In the genomic region with DNA sequence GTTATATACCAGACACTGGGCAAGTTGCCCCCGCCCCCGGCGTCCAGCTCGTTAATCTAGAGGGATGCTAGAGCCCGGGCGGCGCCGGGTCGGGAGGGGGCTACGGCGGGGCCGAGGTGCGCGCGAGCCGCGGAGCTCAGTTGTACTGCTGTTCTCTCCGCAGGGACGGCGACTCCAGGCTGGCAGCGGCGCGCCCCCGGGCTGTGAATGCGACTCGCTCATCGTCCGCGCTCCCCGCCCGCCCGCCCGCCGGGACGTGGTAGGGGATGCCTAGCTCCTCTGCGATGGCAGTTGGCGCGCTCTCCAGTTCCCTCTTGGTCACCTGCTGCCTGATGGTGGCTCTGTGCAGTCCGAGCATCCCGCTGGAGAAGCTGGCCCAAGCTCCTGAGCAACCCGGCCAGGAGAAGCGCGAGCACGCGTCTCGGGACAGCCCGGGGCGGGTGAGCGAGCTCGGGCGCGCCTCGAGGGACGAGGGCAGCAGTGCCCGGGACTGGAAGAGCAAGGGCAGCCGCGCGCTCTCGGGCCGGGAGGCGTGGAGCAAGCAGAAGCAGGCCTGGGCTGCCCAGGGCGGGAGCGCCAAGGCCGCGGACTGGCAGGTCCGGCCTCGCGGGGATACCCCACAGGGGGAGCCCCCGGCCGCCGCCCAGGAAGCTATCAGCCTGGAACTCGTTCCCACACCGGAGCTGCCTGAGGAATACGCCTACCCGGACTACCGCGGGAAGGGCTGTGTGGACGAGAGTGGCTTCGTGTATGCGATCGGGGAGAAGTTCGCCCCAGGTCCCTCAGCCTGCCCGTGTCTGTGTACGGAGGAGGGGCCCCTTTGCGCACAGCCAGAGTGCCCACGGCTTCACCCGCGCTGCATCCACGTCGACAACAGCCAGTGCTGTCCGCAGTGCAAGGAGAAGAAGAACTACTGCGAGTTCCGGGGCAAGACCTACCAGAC, we compare ENCODE assay signal across 8 mouse cellular contexts. TPM values are rescaled to one million over a fixed set of nuclear protein-coding genes. Genes with fewer than 3 reads are reported as not detected.
DNase-seq lines count a peak whose midpoint lies in the region; ATAC-seq and TF ChIP-seq lines count a peak whose summit lies in the region.

No protein-coding gene starts in this region.

- H3K4me2 ChIP-seq in heart, embryonic 16.5 days (ENCODE audit: low read depth, low read length): peak overlapping the region; percentile 80
- H3K4me2 ChIP-seq in forebrain, embryonic 14.5 days (ENCODE audit: low read length): peak overlapping the region; percentile 94
- peak overlapping the region; percentile 96 for H3K4me2 ChIP-seq in neural tube, embryonic 11.5 days (ENCODE audit: low read depth)

- peaks cover 51% of the 10 kb centered on the region for H3K27me3 ChIP-seq in heart, embryonic 16.5 days (ENCODE audit: control insufficient read depth, insufficient read depth, low read length)
- peaks cover 47% of the 10 kb centered on the region for H3K27me3 ChIP-seq in forebrain, embryonic 14.5 days (replicated peaks; ENCODE audit: control insufficient read depth, insufficient read depth, low read length)
- H3K27me3 ChIP-seq in neural tube, embryonic 11.5 days (ENCODE audit: control insufficient read depth, insufficient read depth, low read length): peaks cover 42% of the 10 kb centered on the region

- no peak for DNase-seq in heart, postnatal 4 days
- DNase-seq in brain, embryonic 14.5 days (ENCODE audit: low read depth): peak; percentile 68
- DNase-seq in forebrain, embryonic 14.5 days (ENCODE audit: low spot score): peak; percentile 52
- peak; percentile 14 to 40 for DNase-seq in left cerebral cortex, postnatal 14 days (ENCODE audit: low spot score in 2 of 2)
- peak; percentile 58 for DNase-seq in neural tube, embryonic 11.5 days (ENCODE audit: low spot score)
- DNase-seq in MN1 (ENCODE audit: low spot score): no peak

- no peak overlapping the region for H3K27ac ChIP-seq in heart, embryonic 16.5 days (ENCODE audit: low read length)
- no peak overlapping the region for H3K27ac ChIP-seq in forebrain, embryonic 14.5 days (ENCODE audit: low read depth, low read length)
- no peak overlapping the region for H3K27ac ChIP-seq in neural tube, embryonic 11.5 days (ENCODE audit: low read depth, low read length)

- intact Hi-C loops in left cerebral cortex, postnatal 14 days (cut with DNase I): no loop called here

- WGBS in heart, embryonic 16.5 days: under 1% methylated on average over 85 of the region's 93 CpGs
- under 1% methylated on average over 78 of the region's 93 CpGs for WGBS in forebrain, embryonic 14.5 days
- under 1% methylated on average over 93 of the region's 93 CpGs for WGBS in neural tube, embryonic 11.5 days

- H3K36me3 ChIP-seq in heart, embryonic 16.5 days (ENCODE audit: control insufficient read depth, insufficient read depth): no peaks in the 10 kb centered on the region
- H3K36me3 ChIP-seq in forebrain, embryonic 14.5 days (ENCODE audit: control insufficient read depth, insufficient read depth, low read length): no peaks in the 10 kb centered on the region
- H3K36me3 ChIP-seq in neural tube, embryonic 11.5 days (ENCODE audit: control insufficient read depth, insufficient read depth, low read length): no peaks in the 10 kb centered on the region

- ATAC-seq in heart, embryonic 16.5 days (replicated peaks; ENCODE audit: extremely low read depth, insufficient read depth, low FRiP score): peak; percentile 52
- ATAC-seq in forebrain, embryonic 14.5 days: peak; percentile 54
- ATAC-seq in neural tube, embryonic 11.5 days (ENCODE audit: insufficient read depth, low FRiP score, low TSS enrichment): peak; percentile 78
- no peak for ATAC-seq in CD4-positive, CD25-positive, alpha-beta regulatory T cell, adult 4 months

- H3K9me3 ChIP-seq in heart, embryonic 16.5 days (replicated peaks; ENCODE audit: control insufficient read depth, low read length): no peaks in the 10 kb centered on the region
- H3K9me3 ChIP-seq in forebrain, embryonic 14.5 days (replicated peaks; ENCODE audit: control insufficient read depth, low read length): no peaks in the 10 kb centered on the region
- no peaks in the 10 kb centered on the region for H3K9me3 ChIP-seq in neural tube, embryonic 11.5 days (ENCODE audit: control insufficient read depth, low read length)

- H3K4me1 ChIP-seq in heart, embryonic 16.5 days (ENCODE audit: control insufficient read depth, insufficient read depth, low read length): peaks cover 2% of the 10 kb centered on the region; the same call in 1 of the 2 replicates
- H3K4me1 ChIP-seq in forebrain, embryonic 14.5 days (ENCODE audit: control insufficient read depth, insufficient read depth, low read length): peaks cover 19% of the 10 kb centered on the region; the same call in 1 of the 2 replicates
- no peaks in the 10 kb centered on the region for H3K4me1 ChIP-seq in neural tube, embryonic 11.5 days (ENCODE audit: control insufficient read depth, insufficient read depth, low read length)

- no peak for TF ChIP-seq POLR2A in brain, embryonic 14.5 days (IDR thresholded peaks at IDR 0.05; ENCODE audit: borderline replicate concordance, extremely low read depth, insufficient read depth, insufficient read length, poor library complexity, severe bottlenecking)

- H3K4me3 ChIP-seq in heart, embryonic 16.5 days (ENCODE audit: low read length): peak overlapping the region; percentile 52
- H3K4me3 ChIP-seq in forebrain, embryonic 14.5 days (ENCODE audit: low read depth, low read length): peak overlapping the region; percentile 49
- peak overlapping the region; percentile 52 for H3K4me3 ChIP-seq in neural tube, embryonic 11.5 days (ENCODE audit: low read depth, low read length)

- no peak for TF ChIP-seq CTCF in brain, embryonic 14.5 days (IDR thresholded peaks at IDR 0.05; ENCODE audit: borderline replicate concordance, extremely low read depth, insufficient read depth, insufficient read length)

- H3K9ac ChIP-seq in heart, embryonic 16.5 days (ENCODE audit: low read length): peak overlapping the region; percentile 39
- peak overlapping the region; percentile 60 for H3K9ac ChIP-seq in forebrain, embryonic 14.5 days (ENCODE audit: low read length)
- peak overlapping the region; percentile 44 for H3K9ac ChIP-seq in neural tube, embryonic 11.5 days (ENCODE audit: low read length)

RNA-seq across cellular contexts. Expression of gene Vwc2, which starts 1.9 kb away (rescaled TPM):
- polyA plus RNA-seq in heart, embryonic 16.5 days (2015; fragmentation: Nextera tagmentation; extraction: Ambion mirVana): 0.46 and 0.70 TPM in 2 replicates
- under 1 TPM; 0.23 to 0.26 TPM for total RNA-seq in heart, postnatal 4 days (2021)
- polyA plus RNA-seq in brain, embryonic 14.5 days (2012; rRNA removed): 6.3 and 9.3 TPM in 2 replicates
- polyA plus RNA-seq in forebrain, embryonic 14.5 days (2014; fragmentation: Nextera tagmentation; extraction: Ambion mirVana): 4.1 and 4.8 TPM in 2 replicates
- total RNA-seq in left cerebral cortex, postnatal 14 days (2021): 10 to 100 TPM; 10.2 to 11.0 TPM
- 0.58 and 0.61 TPM in 2 replicates for polyA plus RNA-seq in neural tube, embryonic 11.5 days (2014; fragmentation: Nextera tagmentation; extraction: Ambion mirVana)
- under 1 TPM; 0.20 to 0.27 TPM for polyA plus RNA-seq in CD4-positive, CD25-positive, alpha-beta regulatory T cell, adult 4 months (2017; shearing (Covaris generic))

Comparison
In these comparisons a context has a peak if more than half of its experiments do, and no peak if none do; other contexts are left out.
1. DNase-seq: peak in brain, embryonic 14.5 days (single experiment), forebrain, embryonic 14.5 days (single experiment), left cerebral cortex, postnatal 14 days (2 of 2) and neural tube, embryonic 11.5 days (single experiment); none in heart, postnatal 4 days (single experiment) and MN1 (single experiment).
2. Peak in every context shown above with its lines, with median percentiles within 50 percentile points of each other: H3K4me2 ChIP-seq, H3K4me3 ChIP-seq and H3K9ac ChIP-seq.